Mouse (Mus musculus) embryonic facial prominence, embryonic 12.5 days (tissue): ENCODE results near the gene Gm10181. TPM values are rescaled to one million over a fixed set of nuclear protein-coding genes. Genes with fewer than 3 reads are reported as not detected.
"Not testable (repeated sequence)": the region's sequence is repeated elsewhere in the genome, so short reads cannot be mapped to it uniquely, and the experiment has no call there.

Source experiments
- ATAC-seq: fragments of 200-750 bp; cut with Nextera tagmentation; 2 replicates; pipeline ENCODE4 v1.8.0; 2017; ENCODE audit not compliant: insufficient number of reproducible peaks, insufficient read depth, low FRiP score, low TSS enrichment
- H3K27ac ChIP-seq: fragments of 300-500 bp; sonication (generic); 2 replicates; pipeline ENCODE4 v1.5.1; 2016; ENCODE audit warnings: mild to moderate bottlenecking
- H3K27me3 ChIP-seq: fragments of 300-500 bp; sonication (generic); 2 replicates; pipeline ENCODE4 v1.6.1; 2016; ENCODE audit warnings: mild to moderate bottlenecking, moderate library complexity
- H3K36me3 ChIP-seq: fragments of 300-500 bp; sonication (generic); 2 replicates; pipeline ENCODE4 v1.6.1; 2016; ENCODE audit warnings: mild to moderate bottlenecking
- H3K4me1 ChIP-seq: fragments of 300-500 bp; sonication (generic); 2 replicates; pipeline ENCODE4 v1.6.1; 2016
- H3K4me2 ChIP-seq: fragments of 300-500 bp; sonication (generic); replicated peaks from 2 replicates; pipeline ENCODE4 v1.6.1; 2016; ENCODE audit warnings: mild to moderate bottlenecking, moderate library complexity
- H3K4me3 ChIP-seq: fragments of 300-500 bp; sonication (generic); 2 replicates; pipeline ENCODE4 v1.5.1; 2016; ENCODE audit warnings: mild to moderate bottlenecking
- H3K9ac ChIP-seq: fragments of 300-500 bp; sonication (generic); 2 replicates; pipeline ENCODE4 v1.6.1; 2016; ENCODE audit warnings: mild to moderate bottlenecking, moderate library complexity
- H3K9me3 ChIP-seq: fragments of 300-500 bp; sonication (generic); 2 replicates; pipeline ENCODE4 v1.6.1; 2016; ENCODE audit warnings: mild to moderate bottlenecking, moderate library complexity
- WGBS: fragments of 180-500 bp; shearing (Covaris S2); methylation state at CpG from one replicate; pipeline ENCODE4 v1.1.7; 2016; 5-methylcytosine and 5-hydroxymethylcytosine counted together
- polyA plus RNA-seq: library from polyadenylated mRNA; unstranded; fragments of >200 nt; fragmentation: Nextera tagmentation; extraction: Ambion mirVana; gene quantifications from 2 replicates; pipeline ENCODE4 v1.2.1, GENCODE M21; 2016

The Gm10181 gene
- polyA plus RNA-seq, 1 experiment from 2014 or later = not detected

- H3K4me3 ChIP-seq = no peak overlapping the region
- H3K9me3 ChIP-seq = no peaks in the 10 kb centered on the region
- no peak overlapping the region for H3K9ac ChIP-seq
- no peak overlapping the region for H3K4me2 ChIP-seq
- WGBS = 32% methylated on average over 1 of the region's 1 CpGs
- H3K27ac ChIP-seq = no peak overlapping the region
- H3K4me1 ChIP-seq = no peaks in the 10 kb centered on the region
- no peaks in the 10 kb centered on the region for H3K27me3 ChIP-seq
- no peak for ATAC-seq
- no peaks in the 10 kb centered on the region for H3K36me3 ChIP-seq
Measured at GRCm38 (mm10) chr9:25090853-25091252, 1.6 kb downstream of the Gm10181 start.

- Histone ChIP-seq H3K9me3 (no peaks in the 10 kb centered on the region), H3K4me2 (no peak overlapping the region), H3K4me3 (no peak overlapping the region), H3K27me3 (no peaks in the 10 kb centered on the region), H3K9ac (no peak overlapping the region), H3K4me1 (no peaks in the 10 kb centered on the region), H3K27ac (no peak overlapping the region), H3K36me3 (peaks cover 19% of the 10 kb centered on the region)
- no peak for ATAC-seq
- 90% methylated on average over 1 of the region's 1 CpGs for WGBS
Measured at GRCm38 (mm10) chr9:25102881-25103280, 13.7 kb downstream of the Gm10181 start.

GRCm38 (mm10) chr9:25104638-25105037, 15.4 kb downstream of the Gm10181 start:
- ATAC-seq = no peak
- no peak overlapping the region for H3K4me2 ChIP-seq
- H3K4me1 ChIP-seq = no peaks in the 10 kb centered on the region
- no peak overlapping the region for H3K4me3 ChIP-seq
- H3K27me3 ChIP-seq = no peaks in the 10 kb centered on the region
- no peak overlapping the region for H3K27ac ChIP-seq
- no peaks in the 10 kb centered on the region for H3K9me3 ChIP-seq
- H3K36me3 ChIP-seq = peaks cover 24% of the 10 kb centered on the region
- H3K9ac ChIP-seq = no peak overlapping the region

GRCm38 (mm10) chr9:25123590-25123989, 34.4 kb downstream of the Gm10181 start:
- H3K9ac ChIP-seq, H3K4me3 ChIP-seq, H3K4me2 ChIP-seq, H3K27me3 ChIP-seq, H3K9me3 ChIP-seq, H3K27ac ChIP-seq, ATAC-seq, H3K4me1 ChIP-seq: not testable (repeated sequence)
- peaks cover 39% of the 10 kb centered on the region for H3K36me3 ChIP-seq
- 78% methylated on average over 1 of the region's 1 CpGs for WGBS

GRCm38 (mm10) chr9:25124048-25124447, 34.8 kb downstream of the Gm10181 start:
- Histone ChIP-seq H3K4me2 (no peak overlapping the region), H3K9me3 (no peaks in the 10 kb centered on the region), H3K36me3 (peaks cover 39% of the 10 kb centered on the region), H3K4me1 (no peaks in the 10 kb centered on the region), H3K4me3 (no peak overlapping the region), H3K27ac (no peak overlapping the region), H3K27me3 (no peaks in the 10 kb centered on the region), H3K9ac (no peak overlapping the region)
- ATAC-seq = no peak
- WGBS = 48% methylated on average over 2 of the region's 2 CpGs

- H3K9me3 ChIP-seq = no peaks in the 10 kb centered on the region
- H3K9ac ChIP-seq = no peak overlapping the region
- H3K27ac ChIP-seq = no peak overlapping the region
- no peaks in the 10 kb centered on the region for H3K36me3 ChIP-seq
- ATAC-seq = no peak
- no peaks in the 10 kb centered on the region for H3K27me3 ChIP-seq
- H3K4me2 ChIP-seq = no peak overlapping the region
- H3K4me1 ChIP-seq = no peaks in the 10 kb centered on the region
- no peak overlapping the region for H3K4me3 ChIP-seq
Measured at GRCm38 (mm10) chr9:25132253-25132652, 43.0 kb downstream of the Gm10181 start.

- no peaks in the 10 kb centered on the region for H3K36me3 ChIP-seq
- H3K27ac ChIP-seq = no peak overlapping the region
- no peak for ATAC-seq
- no peaks in the 10 kb centered on the region for H3K9me3 ChIP-seq
- no peaks in the 10 kb centered on the region for H3K27me3 ChIP-seq
- H3K4me3 ChIP-seq = no peak overlapping the region
- 79% methylated on average over 4 of the region's 4 CpGs for WGBS
- H3K4me1 ChIP-seq = no peaks in the 10 kb centered on the region
- H3K4me2 ChIP-seq = no peak overlapping the region
- H3K9ac ChIP-seq = no peak overlapping the region
Measured at GRCm38 (mm10) chr9:25132920-25133319, 43.7 kb downstream of the Gm10181 start.

- no peak for ATAC-seq
- no peak overlapping the region for H3K27ac ChIP-seq
- no peak overlapping the region for H3K4me2 ChIP-seq
- no peaks in the 10 kb centered on the region for H3K4me1 ChIP-seq
- no peaks in the 10 kb centered on the region for H3K36me3 ChIP-seq
- 91% methylated on average over 1 of the region's 1 CpGs for whole genome bisulfite sequencing
- no peak overlapping the region for H3K4me3 ChIP-seq
- H3K9me3 ChIP-seq = no peaks in the 10 kb centered on the region
- no peaks in the 10 kb centered on the region for H3K27me3 ChIP-seq
- no peak overlapping the region for H3K9ac ChIP-seq
Measured at GRCm38 (mm10) chr9:25138900-25139299, 49.7 kb downstream of the Gm10181 start.

Other genes with a start within 250 kb of the Gm10181 start
- gene Herpud2, start 62.4 kb downstream of the Gm10181 start, polyA plus RNA-seq = 38.9 and 40.3 TPM in 2 replicates
- gene Sept7, start 163.0 kb downstream of the Gm10181 start, polyA plus RNA-seq = 287 and 310 TPM in 2 replicates